Mouse (Mus musculus): Measurements from ENCODE around the gene Mypn.

- TF ChIP-seq CTCF (IDR thresholded peaks at IDR 0.05; ENCODE audit: control insufficient read depth, insufficient read depth, insufficient read length): no peak
- no peak for TF ChIP-seq MYOD1 (IDR thresholded peaks at IDR 0.05; ENCODE audit: control insufficient read depth, insufficient read length, low read depth)
These were observed 27.9 kb upstream of the Mypn start for GRCm38 (mm10) chr10:63231630-63232029.
